Mouse (Mus musculus) hindbrain, postnatal 0 days (tissue): Measurements from ENCODE around the gene Izumo2. TPM values are rescaled to one million over a fixed set of nuclear protein-coding genes. Genes with fewer than 3 reads are reported as not detected.
"Not testable (repeated sequence)": the region's sequence is repeated elsewhere in the genome, so short reads cannot be mapped to it uniquely, and the experiment has no call there.

Experiments used
- ATAC-seq: fragments of 200-750 bp; cut with Nextera tagmentation; 2 replicates; pipeline ENCODE4 v1.8.0; 2017; ENCODE audit warnings: mild to moderate bottlenecking, moderate TSS enrichment, moderate library complexity
- DNase-seq: peaks from one replicate; pipeline ENCODE4 v3.0.0-alpha.2; 2015; ENCODE audit warnings: low spot score
- H3K27ac ChIP-seq: fragments of 300-500 bp; sonication (generic); 2 replicates; pipeline ENCODE4 v1.5.1; 2014; ENCODE audit warnings: mild to moderate bottlenecking
- H3K27me3 ChIP-seq: fragments of 300-500 bp; sonication (generic); 2 replicates; pipeline ENCODE4 v1.6.1; 2014; ENCODE audit warnings: low read length, mixed read lengths; ENCODE audit not compliant: insufficient read depth
- H3K36me3 ChIP-seq: fragments of 300-500 bp; sonication (generic); 2 replicates; pipeline ENCODE4 v1.6.1; 2014; ENCODE audit warnings: low read length, mixed read lengths; ENCODE audit not compliant: insufficient read depth
- H3K4me1 ChIP-seq: fragments of 300-500 bp; sonication (generic); 2 replicates; pipeline ENCODE4 v1.6.1; 2014; ENCODE audit warnings: antibody characterized with exemption, low read length, mixed read lengths; ENCODE audit not compliant: insufficient read depth
- H3K4me2 ChIP-seq: fragments of 300-500 bp; sonication (generic); 2 replicates; pipeline ENCODE4 v1.6.1; 2014; ENCODE audit warnings: low read depth, mild to moderate bottlenecking, low read length, moderate library complexity, mixed read lengths
- H3K4me3 ChIP-seq: fragments of 300-500 bp; sonication (generic); 2 replicates; pipeline ENCODE4 v1.5.1; 2014; ENCODE audit warnings: low read length
- H3K9ac ChIP-seq: fragments of 300-500 bp; sonication (generic); replicated peaks from 2 replicates; pipeline ENCODE4 v1.6.1; 2014; ENCODE audit warnings: mild to moderate bottlenecking, low read length, moderate library complexity, mixed read lengths
- H3K9me3 ChIP-seq: fragments of 300-500 bp; sonication (generic); 2 replicates; pipeline ENCODE4 v1.6.1; 2016; ENCODE audit warnings: low read length, mixed read lengths
- CTCF ChIP-seq: IDR thresholded peaks from 2 replicates; pipeline ENCODE4 v1.5.1; 2016; ENCODE audit warnings: antibody characterized with exemption, control low read depth, low read depth
- WGBS: fragments of 180-500 bp; shearing (Covaris S2); extraction: QIAGEN DNeasy Blood & Tissue Kit; methylation state at CpG from one replicate; pipeline ENCODE4 v1.1.7; 2014; 5-methylcytosine and 5-hydroxymethylcytosine counted together
- polyA plus RNA-seq: library from polyadenylated mRNA; unstranded; fragments of >200 nt; fragmentation: Nextera tagmentation; extraction: Ambion mirVana; gene quantifications from 2 replicates; pipeline ENCODE4 v1.2.1, GENCODE M21; 2015
- total RNA-seq: library from RNA; depleted of rRNA; stranded (reverse); fragments of >200 nt; gene quantifications from 2 replicates; pipeline ENCODE4 v1.2.3, GENCODE M21; 2014; rRNA removed

Izumo2 gene
- total and polyA plus RNA-seq, 2 experiments from 2014 or later: not detected

- Histone ChIP-seq H3K4me2 (peak within 1 kb of the TSS; percentile 65), H3K9ac (peak within 1 kb of the TSS; percentile 57), H3K27ac (peak within 1 kb of the TSS; percentile 77), H3K27me3 (no peaks in the 10 kb centered on the region), H3K4me3 (peak within 1 kb of the TSS; percentile 73), H3K36me3 (no peaks in the 10 kb centered on the region), H3K4me1 (peaks cover 10% of the 10 kb centered on the region), H3K9me3 (no peaks in the 10 kb centered on the region)
- peak; percentile 97 for ATAC-seq
- WGBS: under 1% methylated on average over 44 of the region's 44 CpGs
- peak; percentile 98 for DNase-seq
- no peak for TF ChIP-seq CTCF
Observed at GRCm38 (mm10) chr7:44748101-44749044, 39.8 kb downstream of the Izumo2 start, which contains the start of gene Vrk3. Gene Vrk3, plus strand, starts transcription at chr7:44748413.

GRCm38 (mm10) chr7:44750950-44751349, 42.4 kb downstream of the Izumo2 start, which contains the start of gene Zfp473:
Gene Zfp473, minus strand, starts transcription at chr7:44751050.
- H3K4me3 ChIP-seq, H3K27ac ChIP-seq, H3K9me3 ChIP-seq, ATAC-seq, DNase-seq, H3K9ac ChIP-seq, H3K4me2 ChIP-seq, H3K27me3 ChIP-seq: not testable (repeated sequence)
- Histone ChIP-seq H3K36me3 (peaks cover 21% of the 10 kb centered on the region), H3K4me1 (peaks cover 10% of the 10 kb centered on the region)
- 100% methylated on average over 1 of the region's 1 CpGs for WGBS

GRCm38 (mm10) chr7:44757164-44757563, 48.6 kb downstream of the Izumo2 start:
- 80% methylated on average over 2 of the region's 2 CpGs for WGBS
- Histone ChIP-seq H3K36me3 (peaks cover 48% of the 10 kb centered on the region), H3K9me3 (no peaks in the 10 kb centered on the region), H3K4me2 (no peak overlapping the region), H3K4me3 (no peak overlapping the region), H3K27ac (no peak overlapping the region), H3K27me3 (no peaks in the 10 kb centered on the region), H3K4me1 (no peaks in the 10 kb centered on the region), H3K9ac (no peak overlapping the region)
- ATAC-seq: no peak
- DNase-seq: no peak
- no peak for TF ChIP-seq CTCF

GRCm38 (mm10) chr7:44760366-44760765, 51.8 kb downstream of the Izumo2 start:
- no peak overlapping the region for H3K4me2 ChIP-seq
- H3K36me3 ChIP-seq: peaks cover 43% of the 10 kb centered on the region
- no peak for ATAC-seq
- H3K4me1 ChIP-seq: no peaks in the 10 kb centered on the region
- H3K27ac ChIP-seq: no peak overlapping the region
- H3K9ac ChIP-seq: no peak overlapping the region
- H3K27me3 ChIP-seq: no peaks in the 10 kb centered on the region
- no peaks in the 10 kb centered on the region for H3K9me3 ChIP-seq
- TF ChIP-seq CTCF: no peak
- no peak for DNase-seq
- H3K4me3 ChIP-seq: no peak overlapping the region

GRCm38 (mm10) chr7:44768129-44768528, 59.6 kb downstream of the Izumo2 start:
- no peak for TF ChIP-seq CTCF

More at GRCm38 (mm10) chr7:44768129-44768528, 59.6 kb downstream of the Izumo2 start:
- H3K4me1 ChIP-seq: no peaks in the 10 kb centered on the region
- no peak overlapping the region for H3K4me3 ChIP-seq
- no peaks in the 10 kb centered on the region for H3K9me3 ChIP-seq
- no peak overlapping the region for H3K9ac ChIP-seq
- H3K4me2 ChIP-seq: no peak overlapping the region
- H3K27ac ChIP-seq: no peak overlapping the region
- DNase-seq (no peak), ATAC-seq (no peak)
- H3K27me3 ChIP-seq: no peaks in the 10 kb centered on the region
- 91% methylated on average over 5 of the region's 5 CpGs for WGBS
- H3K36me3 ChIP-seq: peaks cover 44% of the 10 kb centered on the region; the same call in 1 of the 2 replicates

Other genes starting within 250 kb of the Izumo2 start
- 10.2 and 15.5 TPM in 2 replicates for gene Aspdh, start 243.4 kb upstream of the Izumo2 start, total RNA-seq
- 3.1 and 3.8 TPM in 2 replicates for gene Aspdh, start 243.4 kb upstream of the Izumo2 start, polyA plus RNA-seq
- 32.7 and 44.5 TPM in 2 replicates for gene Josd2, start 240.8 kb upstream of the Izumo2 start, total RNA-seq
- gene Josd2, start 240.8 kb upstream of the Izumo2 start, polyA plus RNA-seq: 28.3 and 32.7 TPM in 2 replicates
- gene Emc10, start 212.2 kb upstream of the Izumo2 start, total RNA-seq: 311 and 319 TPM in 2 replicates
- gene Emc10, start 212.2 kb upstream of the Izumo2 start, polyA plus RNA-seq: 138 and 152 TPM in 2 replicates
- 19.7 and 19.8 TPM in 2 replicates for gene Fam71e1, start 212.2 kb upstream of the Izumo2 start, total RNA-seq
- 26.7 and 31.9 TPM in 2 replicates for gene Fam71e1, start 212.2 kb upstream of the Izumo2 start, polyA plus RNA-seq
- gene Mybpc2, start 184.1 kb upstream of the Izumo2 start, total RNA-seq: 0.14 and 0.47 TPM in 2 replicates
- gene Mybpc2, start 184.1 kb upstream of the Izumo2 start, polyA plus RNA-seq: 0.19 and 0.25 TPM in 2 replicates
- gene Spib, start 176.7 kb upstream of the Izumo2 start, total RNA-seq: 0.05 TPM in 1 of 2 replicates, not detected in the other
- 0.06 TPM in 1 of 2 replicates, not detected in the other for gene Spib, start 176.7 kb upstream of the Izumo2 start, polyA plus RNA-seq
- 26.3 and 30.0 TPM in 2 replicates for gene Pold1, start 159.9 kb upstream of the Izumo2 start, total RNA-seq
- gene Pold1, start 159.9 kb upstream of the Izumo2 start, polyA plus RNA-seq: 17.6 and 18.7 TPM in 2 replicates
- 71.2 and 76.4 TPM in 2 replicates for gene Nr1h2, start 154.8 kb upstream of the Izumo2 start, total RNA-seq
- 50.5 and 57.6 TPM in 2 replicates for gene Nr1h2, start 154.8 kb upstream of the Izumo2 start, polyA plus RNA-seq
- 0.90 TPM in 1 of 2 replicates, not detected in the other for gene Napsa, start 136.4 kb upstream of the Izumo2 start, total RNA-seq
- gene Napsa, start 136.4 kb upstream of the Izumo2 start, polyA plus RNA-seq: 0.26 and 0.69 TPM in 2 replicates
- 24.7 and 37.0 TPM in 2 replicates for gene Kcnc3, start 118.1 kb upstream of the Izumo2 start, total RNA-seq
- gene Kcnc3, start 118.1 kb upstream of the Izumo2 start, polyA plus RNA-seq: 8.0 and 8.2 TPM in 2 replicates
- gene Myh14, start 37.9 kb upstream of the Izumo2 start, total RNA-seq: 9.7 and 10.9 TPM in 2 replicates
- gene Myh14, start 37.9 kb upstream of the Izumo2 start, polyA plus RNA-seq: 9.3 and 10.6 TPM in 2 replicates
- 22.3 and 25.3 TPM in 2 replicates for gene Vrk3, start 39.7 kb downstream of the Izumo2 start, total RNA-seq
- gene Vrk3, start 39.7 kb downstream of the Izumo2 start, polyA plus RNA-seq: 28.2 and 33.0 TPM in 2 replicates
- gene Zfp473, start 42.3 kb downstream of the Izumo2 start, total RNA-seq: 0.84 and 1.8 TPM in 2 replicates
- 0.68 and 0.73 TPM in 2 replicates for gene Zfp473, start 42.3 kb downstream of the Izumo2 start, polyA plus RNA-seq
- gene Nup62, start 107.3 kb downstream of the Izumo2 start, total RNA-seq: 67.0 and 69.0 TPM in 2 replicates
- 42.9 and 46.4 TPM in 2 replicates for gene Nup62, start 107.3 kb downstream of the Izumo2 start, polyA plus RNA-seq
- 0.47 and 0.68 TPM in 2 replicates for gene Il4i1, start 107.6 kb downstream of the Izumo2 start, total RNA-seq
- 0.52 and 0.58 TPM in 2 replicates for gene Il4i1, start 107.6 kb downstream of the Izumo2 start, polyA plus RNA-seq
- gene Atf5, start 107.9 kb downstream of the Izumo2 start, total RNA-seq: 10.1 and 15.8 TPM in 2 replicates
- gene Atf5, start 107.9 kb downstream of the Izumo2 start, polyA plus RNA-seq: 4.1 and 4.4 TPM in 2 replicates
- 136 and 156 TPM in 2 replicates for gene Akt1s1, start 140.2 kb downstream of the Izumo2 start, total RNA-seq
- gene Akt1s1, start 140.2 kb downstream of the Izumo2 start, polyA plus RNA-seq: 94.3 and 95.4 TPM in 2 replicates
- gene Tbc1d17, start 140.3 kb downstream of the Izumo2 start, total RNA-seq: 53.7 and 98.5 TPM in 2 replicates
- gene Tbc1d17, start 140.3 kb downstream of the Izumo2 start, polyA plus RNA-seq: 103 and 106 TPM in 2 replicates
- 22.9 and 47.1 TPM in 2 replicates for gene Pnkp, start 148.4 kb downstream of the Izumo2 start, total RNA-seq
- 35.7 and 37.5 TPM in 2 replicates for gene Pnkp, start 148.4 kb downstream of the Izumo2 start, polyA plus RNA-seq
- gene Ptov1, start 161.0 kb downstream of the Izumo2 start, total RNA-seq: 524 and 597 TPM in 2 replicates
- gene Ptov1, start 161.0 kb downstream of the Izumo2 start, polyA plus RNA-seq: 416 and 438 TPM in 2 replicates
- 193 and 194 TPM in 2 replicates for gene Med25, start 184.0 kb downstream of the Izumo2 start, total RNA-seq
- 121 and 123 TPM in 2 replicates for gene Med25, start 184.0 kb downstream of the Izumo2 start, polyA plus RNA-seq
- 27.8 and 29.8 TPM in 2 replicates for gene Fuz, start 187.3 kb downstream of the Izumo2 start, total RNA-seq
- gene Fuz, start 187.3 kb downstream of the Izumo2 start, polyA plus RNA-seq: 14.5 and 14.9 TPM in 2 replicates
- 251 and 255 TPM in 2 replicates for gene Ap2a1, start 220.8 kb downstream of the Izumo2 start, total RNA-seq
- gene Ap2a1, start 220.8 kb downstream of the Izumo2 start, polyA plus RNA-seq: 113 and 115 TPM in 2 replicates
- gene Tsks, start 234.5 kb downstream of the Izumo2 start, total RNA-seq: not detected in 2 replicates
- gene Tsks, start 234.5 kb downstream of the Izumo2 start, polyA plus RNA-seq: 0.25 and 0.40 TPM in 2 replicates